Mouse (Mus musculus): ENCODE measurements around the gene AU018091.

GRCm38 (mm10) chr7:3143329-3143728, 25.7 kb downstream of the AU018091 start:
- TF ChIP-seq CTCF (conservative IDR thresholded peaks at IDR 0.05; ENCODE audit: insufficient read depth, insufficient read length, low read depth, low read length) (no peak), POLR2A (IDR thresholded peaks at IDR 0.05; ENCODE audit: low read depth, low read length) (no peak)
